Mouse (Mus musculus): ENCODE measurements around the gene C2. TPM values are rescaled to one million over a fixed set of nuclear protein-coding genes. Genes with fewer than 3 reads are reported as not detected.
"Not testable (repeated sequence)": the region's sequence is repeated elsewhere in the genome, so short reads cannot be mapped to it uniquely, and the experiment has no call there.

The C2 gene
- total RNA-seq, 2 experiments from 2014 or later = 41.1 TPM

GRCm38 (mm10) chr17:34836155-34836855, 61.8 kb downstream of the C2 start:
- no peak for DNase-seq

GRCm38 (mm10) chr17:34830776-34831175, 67.3 kb downstream of the C2 start:
- not testable (repeated sequence) for DNase-seq

- DNase-seq = no peak
These were observed 83.2 kb downstream of the C2 start for GRCm38 (mm10) chr17:34814818-34815370.

- DNase-seq = peak; percentile 69
These were observed 84.3 kb downstream of the C2 start for GRCm38 (mm10) chr17:34813747-34814146.

Small RNA genes within 50 kb of the gene (microRNA-seq; reads per million reads assigned to microRNA genes)
- not detected for gene Mir6970
- 1.4 reads per million for gene Mir6971
- not detected for gene Mir6972

Other genes starting within 250 kb of the C2 start
- gene Tnxb, start 227.7 kb downstream of the C2 start, total RNA-seq (2021) = 10 to 100 TPM; 40.6 to 47.3 TPM
- 100 to 1,000 TPM in 1 of 2 experiments, 10 to 100 TPM in 1; 88.4 to 156 TPM for gene C4b, start 154.4 kb downstream of the C2 start, total RNA-seq (2021)
- 1,000 to 10,000 TPM; 2,477 to 2,588 TPM for gene Cyp21a1, start 93.7 kb downstream of the C2 start, total RNA-seq (2021)
- gene Stk19, start 61.3 kb downstream of the C2 start, total RNA-seq (2021) = 10 to 100 TPM; 31.8 to 33.0 TPM
- gene Dxo, start 61.2 kb downstream of the C2 start, total RNA-seq (2021) = 10 to 100 TPM; 45.1 to 52.2 TPM
- gene Skiv2l, start 48.1 kb downstream of the C2 start, total RNA-seq (2021) = 10 to 100 TPM; 49.2 to 60.8 TPM
- 10 to 100 TPM; 44.2 to 48.4 TPM for gene Nelfe, start 47.9 kb downstream of the C2 start, total RNA-seq (2021)
- 100 to 1,000 TPM; 158 to 363 TPM for gene Cfb, start 35.7 kb downstream of the C2 start, total RNA-seq (2021)
- 10 to 100 TPM; 13.5 to 17.8 TPM for gene Zbtb12, start 18.8 kb downstream of the C2 start, total RNA-seq (2021)
- under 1 TPM in 1 of 2 experiments, not detected in 1; 0.21 TPM for gene Gm20547, start 16.2 kb downstream of the C2 start, total RNA-seq (2021)
- gene Ehmt2, start 204 bp upstream of the C2 start, total RNA-seq (2021) = 100 to 1,000 TPM; 113 to 137 TPM
- 1 to 10 TPM in 1 of 2 experiments, under 1 TPM in 1; 1.00 to 1.2 TPM for gene Slc44a4, start 16.2 kb upstream of the C2 start, total RNA-seq (2021)
- 10 to 100 TPM; 18.6 to 24.2 TPM for gene Neu1, start 33.0 kb upstream of the C2 start, total RNA-seq (2021)
- 10 to 100 TPM; 16.4 to 32.9 TPM for gene Hspa1b, start 61.0 kb upstream of the C2 start, total RNA-seq (2021)
- not detected for gene Gm20481, start 71.6 kb upstream of the C2 start, total RNA-seq (2021)
- 10 to 100 TPM in 1 of 2 experiments, 1 to 10 TPM in 1; 7.3 to 13.6 TPM for gene Hspa1a, start 73.9 kb upstream of the C2 start, total RNA-seq (2021)
- 1 to 10 TPM in 1 of 2 experiments, under 1 TPM in 1; 0.75 to 1.4 TPM for gene Hspa1l, start 74.4 kb upstream of the C2 start, total RNA-seq (2021)
- gene Lsm2, start 83.6 kb upstream of the C2 start, total RNA-seq (2021) = 10 to 100 TPM; 39.0 to 42.8 TPM
- 10 to 100 TPM; 56.5 to 63.0 TPM for gene Vars, start 102.7 kb upstream of the C2 start, total RNA-seq (2021)
- 1 to 10 TPM in 1 of 2 experiments, under 1 TPM in 1; 0.72 to 1.5 TPM for gene Vwa7, start 118.3 kb upstream of the C2 start, total RNA-seq (2021)
- 1 to 10 TPM; 1.1 to 1.6 TPM for gene Sapcd1, start 129.8 kb upstream of the C2 start, total RNA-seq (2021)
- 1 to 10 TPM; 2.3 to 5.0 TPM for gene Msh5, start 148.5 kb upstream of the C2 start, total RNA-seq (2021)
- 100 to 1,000 TPM in 1 of 2 experiments, 10 to 100 TPM in 1; 95.6 to 105 TPM for gene Clic1, start 151.7 kb upstream of the C2 start, total RNA-seq (2021)
- 10 to 100 TPM; 35.2 to 51.7 TPM for gene Ddah2, start 160.8 kb upstream of the C2 start, total RNA-seq (2021)
- gene Ly6g6c, start 167.1 kb upstream of the C2 start, total RNA-seq (2021) = not detected
- under 1 TPM; 0.24 to 0.30 TPM for gene Mpig6b, start 167.9 kb upstream of the C2 start, total RNA-seq (2021)
- under 1 TPM in 1 of 2 experiments, not detected in 1; 0.27 TPM for gene Ly6g6e, start 178.6 kb upstream of the C2 start, total RNA-seq (2021)
- 1 to 10 TPM; 1.1 to 2.2 TPM for gene Ly6g6d, start 179.8 kb upstream of the C2 start, total RNA-seq (2021)
- gene Ly6g6f, start 187.3 kb upstream of the C2 start, total RNA-seq (2021) = under 1 TPM in 1 of 2 experiments, not detected in 1; 0.48 TPM
- gene Abhd16a, start 191.0 kb upstream of the C2 start, total RNA-seq (2021) = 10 to 100 TPM; 77.2 to 91.4 TPM
- gene Ly6g5c, start 210.0 kb upstream of the C2 start, total RNA-seq (2021) = not detected
- under 1 TPM; 0.30 to 0.91 TPM for gene Ly6g5b, start 217.2 kb upstream of the C2 start, total RNA-seq (2021)
- 10 to 100 TPM; 10.8 to 11.4 TPM for gene Gpank1, start 223.2 kb upstream of the C2 start, total RNA-seq (2021)
- gene Csnk2b, start 223.8 kb upstream of the C2 start, total RNA-seq (2021) = 100 to 1,000 TPM; 198 to 200 TPM
- gene D17H6S53E, start 228.1 kb upstream of the C2 start, total RNA-seq (2021) = 10 to 100 TPM; 26.0 to 28.5 TPM
- gene Apom, start 233.8 kb upstream of the C2 start, total RNA-seq (2021) = 100 to 1,000 TPM in 1 of 2 experiments, 10 to 100 TPM in 1; 44.8 to 115 TPM
- 100 to 1,000 TPM; 300 to 349 TPM for gene Bag6, start 236.9 kb upstream of the C2 start, total RNA-seq (2021)